Mouse (Mus musculus) erythroblast, embryonic 14.5 days (primary cell): ENCODE measurements around the gene Fam133b. TPM values are rescaled to one million over a fixed set of nuclear protein-coding genes. Genes with fewer than 3 reads are reported as not detected.
A peak's percentile ranks its signal among the peaks of the same experiment; 100 is the strongest.

Source experiments
- H3K27me3 ChIP-seq: 2 replicates; pipeline ENCODE4 v1.6.1; 2012; ENCODE audit warnings: inconsistent platforms; ENCODE audit not compliant: control insufficient read depth
- H3K36me3 ChIP-seq: 2 replicates; pipeline ENCODE4 v1.6.1; 2012; ENCODE audit warnings: mild to moderate bottlenecking, inconsistent platforms; ENCODE audit not compliant: control insufficient read depth
- H3K4me1 ChIP-seq: 2 replicates; pipeline ENCODE4 v1.6.1; 2012; ENCODE audit warnings: inconsistent platforms; ENCODE audit not compliant: control insufficient read depth
- H3K4me3 ChIP-seq: replicated peaks from 2 replicates; pipeline ENCODE3; 2012; ENCODE audit warnings: moderate library complexity, mild to moderate bottlenecking, inconsistent platforms
- H3K9me3 ChIP-seq: 2 replicates; pipeline ENCODE4 v1.6.1; 2012; ENCODE audit warnings: low read length, inconsistent platforms, mixed read lengths; ENCODE audit not compliant: control insufficient read depth
- GATA1 ChIP-seq: IDR thresholded peaks from 2 replicates; pipeline ENCODE4 v1.6.1; 2012; ENCODE audit warnings: low read length, inconsistent platforms, mixed read lengths
- TAL1 ChIP-seq: IDR thresholded peaks from 3 replicates; pipeline ENCODE4 v1.6.1; 2012; ENCODE audit warnings: low read length, inconsistent platforms, mixed read lengths
- polyA plus RNA-seq: library from polyadenylated mRNA; stranded (reverse); fragments of >175 nt; gene quantifications from 2 replicates; pipeline ENCODE4 v1.2.3, GENCODE M21; 2012

Fam133b gene
- polyA plus RNA-seq, result 2.2 and 2.6 TPM in 2 replicates

- TF ChIP-seq GATA1 (no peak), TAL1 (no peak)
- Histone ChIP-seq H3K36me3 (peaks cover 18% of the 10 kb centered on the region), H3K4me1 (peaks cover 39% of the 10 kb centered on the region), H3K9me3 (no peaks in the 10 kb centered on the region), H3K27me3 (no peaks in the 10 kb centered on the region), H3K4me3 (peak within 1 kb of the TSS; percentile 84)
Measured at GRCm38 (mm10) chr5:3543629-3544479, at the start of gene Fam133b. Gene Fam133b, plus strand, starts transcription at chr5:3543833.

GRCm38 (mm10) chr5:3493968-3494367 lies 49.7 kb upstream of the Fam133b start:
- Histone ChIP-seq H3K4me3 (no peak overlapping the region), H3K4me1 (peaks cover 2% of the 10 kb centered on the region; the same call in 1 of the 2 replicates), H3K27me3 (no peaks in the 10 kb centered on the region), H3K36me3 (no peaks in the 10 kb centered on the region; the same call in 1 of the 2 replicates), H3K9me3 (no peaks in the 10 kb centered on the region)
- TF ChIP-seq TAL1 (no peak), GATA1 (no peak)

GRCm38 (mm10) chr5:3494452-3495187 lies 49.0 kb upstream of the Fam133b start:
- no peak for TF ChIP-seq TAL1
- no peak for TF ChIP-seq GATA1
- Histone ChIP-seq H3K9me3 (no peaks in the 10 kb centered on the region), H3K4me1 (peaks cover 2% of the 10 kb centered on the region; the same call in 1 of the 2 replicates), H3K36me3 (no peaks in the 10 kb centered on the region; the same call in 1 of the 2 replicates), H3K4me3 (no peak overlapping the region), H3K27me3 (no peaks in the 10 kb centered on the region)

GRCm38 (mm10) chr5:3497505-3497925 lies 46.1 kb upstream of the Fam133b start:
- peaks cover 2% of the 10 kb centered on the region; the same call in 1 of the 2 replicates for H3K4me1 ChIP-seq
- no peaks in the 10 kb centered on the region; the same call in 1 of the 2 replicates for H3K36me3 ChIP-seq
- TF ChIP-seq TAL1 (no peak), GATA1 (no peak)
- no peaks in the 10 kb centered on the region for H3K9me3 ChIP-seq
- no peak overlapping the region for H3K4me3 ChIP-seq
- no peaks in the 10 kb centered on the region for H3K27me3 ChIP-seq

GRCm38 (mm10) chr5:3500298-3500697 lies 43.3 kb upstream of the Fam133b start:
- Histone ChIP-seq H3K4me3 (no peak overlapping the region), H3K4me1 (peaks cover 6% of the 10 kb centered on the region), H3K9me3 (no peaks in the 10 kb centered on the region), H3K27me3 (no peaks in the 10 kb centered on the region), H3K36me3 (no peaks in the 10 kb centered on the region)
- no peak for TF ChIP-seq TAL1
- TF ChIP-seq GATA1, result no peak

GRCm38 (mm10) chr5:3500957-3501563 lies 42.6 kb upstream of the Fam133b start:
- no peak for TF ChIP-seq TAL1
- no peak for TF ChIP-seq GATA1
- Histone ChIP-seq H3K4me1 (peaks cover 6% of the 10 kb centered on the region), H3K4me3 (no peak overlapping the region), H3K36me3 (no peaks in the 10 kb centered on the region), H3K27me3 (no peaks in the 10 kb centered on the region), H3K9me3 (no peaks in the 10 kb centered on the region)

GRCm38 (mm10) chr5:3501564-3502001 lies 42.0 kb upstream of the Fam133b start:
- no peaks in the 10 kb centered on the region for H3K9me3 ChIP-seq
- TF ChIP-seq TAL1, result no peak
- TF ChIP-seq GATA1, result no peak
- H3K36me3 ChIP-seq, result no peaks in the 10 kb centered on the region
- peaks cover 6% of the 10 kb centered on the region for H3K4me1 ChIP-seq
- H3K4me3 ChIP-seq, result no peak overlapping the region
- H3K27me3 ChIP-seq, result no peaks in the 10 kb centered on the region

- TF ChIP-seq GATA1 (no peak), TAL1 (no peak)
Measured at GRCm38 (mm10) chr5:3502610-3503350, 40.9 kb upstream of the Fam133b start.

More at GRCm38 (mm10) chr5:3502610-3503350, 40.9 kb upstream of the Fam133b start:
- Histone ChIP-seq H3K4me1 (peaks cover 4% of the 10 kb centered on the region), H3K36me3 (peaks cover 2% of the 10 kb centered on the region; the same call in 1 of the 2 replicates), H3K27me3 (no peaks in the 10 kb centered on the region), H3K9me3 (no peaks in the 10 kb centered on the region), H3K4me3 (no peak overlapping the region)
